Mouse (Mus musculus) limb, embryonic 13.5 days (tissue): ENCODE measurements around the gene Stn1. TPM values are rescaled to one million over a fixed set of nuclear protein-coding genes. Genes with fewer than 3 reads are reported as not detected.

Experiments used
- ATAC-seq: fragments of 200-750 bp; cut with Nextera tagmentation; 2 replicates; pipeline ENCODE4 v1.8.0; 2017; ENCODE audit warnings: low read depth, moderate number of reproducible peaks, moderate TSS enrichment; ENCODE audit not compliant: low FRiP score
- H3K27ac ChIP-seq: fragments of 300-500 bp; sonication (generic); 2 replicates; pipeline ENCODE4 v1.5.1; 2015; ENCODE audit warnings: inconsistent platforms, mild to moderate bottlenecking, moderate library complexity
- H3K27me3 ChIP-seq: fragments of 300-500 bp; sonication (generic); 2 replicates; pipeline ENCODE4 v1.6.1; 2015; ENCODE audit warnings: mild to moderate bottlenecking, inconsistent platforms
- H3K36me3 ChIP-seq: fragments of 300-500 bp; sonication (generic); 2 replicates; pipeline ENCODE4 v1.6.1; 2015; ENCODE audit warnings: inconsistent platforms, mild to moderate bottlenecking, moderate library complexity
- H3K4me1 ChIP-seq: fragments of 300-500 bp; sonication (generic); 2 replicates; pipeline ENCODE4 v1.6.1; 2015; ENCODE audit warnings: inconsistent platforms
- H3K4me2 ChIP-seq: fragments of 300-500 bp; sonication (generic); replicated peaks from 2 replicates; pipeline ENCODE4 v1.6.1; 2015; ENCODE audit warnings: inconsistent platforms, mild to moderate bottlenecking, moderate library complexity
- H3K4me3 ChIP-seq: fragments of 300-500 bp; sonication (generic); 2 replicates; pipeline ENCODE4 v1.5.1; 2015; ENCODE audit warnings: moderate library complexity, mild to moderate bottlenecking, inconsistent platforms
- H3K9ac ChIP-seq: fragments of 300-500 bp; sonication (generic); 2 replicates; pipeline ENCODE4 v1.6.1; 2015; ENCODE audit warnings: mild to moderate bottlenecking, inconsistent platforms
- H3K9me3 ChIP-seq: fragments of 300-500 bp; sonication (generic); 2 replicates; pipeline ENCODE4 v1.6.1; 2016; ENCODE audit warnings: inconsistent platforms
- WGBS: fragments of 180-500 bp; shearing (Covaris S2); methylation state at CpG from one replicate; pipeline ENCODE4 v1.1.7; 2015; 5-methylcytosine and 5-hydroxymethylcytosine counted together
- polyA plus RNA-seq: library from polyadenylated mRNA; unstranded; fragments of >200 nt; fragmentation: Nextera tagmentation; extraction: Ambion mirVana; gene quantifications from 2 replicates; pipeline ENCODE4 v1.2.1, GENCODE M21; 2015

Gene Stn1
- polyA plus RNA-seq, 1 experiment from 2014 or later, result 55.5 TPM

- Histone ChIP-seq H3K36me3 (peaks cover 4% of the 10 kb centered on the region; the same call in 1 of the 2 replicates), H3K4me1 (peaks cover 39% of the 10 kb centered on the region), H3K9me3 (peaks cover 5% of the 10 kb centered on the region; the same call in 1 of the 2 replicates), H3K27me3 (no peaks in the 10 kb centered on the region), H3K27ac (peak overlapping the region; percentile 81), H3K4me2 (peak overlapping the region; percentile 95), H3K4me3 (peak overlapping the region; percentile 78), H3K9ac (peak overlapping the region; percentile 92)
- ATAC-seq, result peak; percentile 48; the same call in 1 of the 2 replicates
- under 1% methylated on average over 46 of the region's 46 CpGs for WGBS
Observed at GRCm38 (mm10) chr19:47463636-47464303, 73.5 kb downstream of the Stn1 start.

GRCm38 (mm10) chr19:47463206-47463605 lies 74.1 kb downstream of the Stn1 start:
- peaks cover 5% of the 10 kb centered on the region; the same call in 1 of the 2 replicates for H3K9me3 ChIP-seq
- H3K27ac ChIP-seq, result peak overlapping the region; percentile 33; the same call in 1 of the 2 replicates
- under 1% methylated on average over 13 of the region's 13 CpGs for WGBS
- H3K27me3 ChIP-seq, result no peaks in the 10 kb centered on the region
- peak overlapping the region; percentile 95 for H3K4me2 ChIP-seq
- H3K9ac ChIP-seq, result peak overlapping the region; percentile 92
- peaks cover 4% of the 10 kb centered on the region; the same call in 1 of the 2 replicates for H3K36me3 ChIP-seq
- peak overlapping the region; percentile 78 for H3K4me3 ChIP-seq
- peaks cover 45% of the 10 kb centered on the region for H3K4me1 ChIP-seq
- no peak for ATAC-seq

GRCm38 (mm10) chr19:47462725-47463124 lies 74.6 kb downstream of the Stn1 start:
- WGBS, result 20% methylated on average over 6 of the region's 6 CpGs
- peak overlapping the region; percentile 78 for H3K4me3 ChIP-seq
- no peak overlapping the region for H3K27ac ChIP-seq
- H3K4me1 ChIP-seq, result peaks cover 50% of the 10 kb centered on the region
- peak overlapping the region; percentile 95 for H3K4me2 ChIP-seq
- no peak for ATAC-seq
- H3K36me3 ChIP-seq, result peaks cover 4% of the 10 kb centered on the region; the same call in 1 of the 2 replicates
- peak overlapping the region; percentile 92 for H3K9ac ChIP-seq
- H3K9me3 ChIP-seq, result peaks cover 5% of the 10 kb centered on the region; the same call in 1 of the 2 replicates
- H3K27me3 ChIP-seq, result no peaks in the 10 kb centered on the region

- Histone ChIP-seq H3K4me2 (peak overlapping the region; percentile 95), H3K36me3 (peaks cover 4% of the 10 kb centered on the region; the same call in 1 of the 2 replicates), H3K9me3 (peaks cover 5% of the 10 kb centered on the region; the same call in 1 of the 2 replicates), H3K9ac (no peak overlapping the region), H3K4me3 (peak overlapping the region; percentile 78; the same call in 1 of the 2 replicates), H3K27me3 (no peaks in the 10 kb centered on the region), H3K27ac (no peak overlapping the region), H3K4me1 (peaks cover 54% of the 10 kb centered on the region)
- WGBS, result 94% methylated on average over 3 of the region's 3 CpGs
- no peak for ATAC-seq
Observed at GRCm38 (mm10) chr19:47461838-47462237, 75.5 kb downstream of the Stn1 start.

- Histone ChIP-seq H3K9me3 (peaks cover 5% of the 10 kb centered on the region; the same call in 1 of the 2 replicates), H3K27ac (no peak overlapping the region), H3K36me3 (peaks cover 4% of the 10 kb centered on the region; the same call in 1 of the 2 replicates), H3K4me2 (no peak overlapping the region), H3K9ac (no peak overlapping the region), H3K27me3 (no peaks in the 10 kb centered on the region), H3K4me3 (no peak overlapping the region), H3K4me1 (peaks cover 54% of the 10 kb centered on the region)
- ATAC-seq, result no peak
- WGBS, result 87% methylated on average over 9 of the region's 9 CpGs
Observed at GRCm38 (mm10) chr19:47461386-47461785, 75.9 kb downstream of the Stn1 start.

GRCm38 (mm10) chr19:47460120-47460960 lies 77.0 kb downstream of the Stn1 start:
- ATAC-seq, result no peak
- Histone ChIP-seq H3K4me3 (no peak overlapping the region), H3K9me3 (peaks cover 5% of the 10 kb centered on the region; the same call in 1 of the 2 replicates), H3K4me2 (0 out of 2 replicates have a peak overlapping the region, but pooled peaks have one; percentile 3), H3K27me3 (no peaks in the 10 kb centered on the region), H3K9ac (0 out of 2 replicates have a peak overlapping the region, but pooled peaks have one; percentile 13), H3K4me1 (peaks cover 54% of the 10 kb centered on the region), H3K27ac (no peak overlapping the region), H3K36me3 (peaks cover 4% of the 10 kb centered on the region; the same call in 1 of the 2 replicates)
- WGBS, result 54% methylated on average over 19 of the region's 19 CpGs

GRCm38 (mm10) chr19:47459214-47459613 lies 78.1 kb downstream of the Stn1 start:
- 88% methylated on average over 5 of the region's 5 CpGs for WGBS
- no peak overlapping the region for H3K9ac ChIP-seq
- H3K4me3 ChIP-seq, result no peak overlapping the region
- H3K4me1 ChIP-seq, result peaks cover 59% of the 10 kb centered on the region
- no peak overlapping the region for H3K27ac ChIP-seq
- H3K9me3 ChIP-seq, result peaks cover 5% of the 10 kb centered on the region; the same call in 1 of the 2 replicates
- no peak for ATAC-seq
- H3K27me3 ChIP-seq, result no peaks in the 10 kb centered on the region
- H3K4me2 ChIP-seq, result no peak overlapping the region
- peaks cover 8% of the 10 kb centered on the region; the same call in 1 of the 2 replicates for H3K36me3 ChIP-seq

- Histone ChIP-seq H3K4me3 (no peak overlapping the region), H3K4me1 (peaks cover 65% of the 10 kb centered on the region), H3K9me3 (peaks cover 5% of the 10 kb centered on the region; the same call in 1 of the 2 replicates), H3K27me3 (no peaks in the 10 kb centered on the region), H3K9ac (no peak overlapping the region), H3K27ac (no peak overlapping the region), H3K36me3 (peaks cover 8% of the 10 kb centered on the region; the same call in 1 of the 2 replicates), H3K4me2 (peak overlapping the region; percentile 19; the same call in 1 of the 2 replicates)
- no peak; the same call in 1 of the 2 replicates for ATAC-seq
- 41% methylated on average over 17 of the region's 17 CpGs for WGBS
Observed at GRCm38 (mm10) chr19:47458504-47459161, 78.7 kb downstream of the Stn1 start.

GRCm38 (mm10) chr19:47457711-47458503 lies 79.4 kb downstream of the Stn1 start:
- Histone ChIP-seq H3K4me1 (peaks cover 60% of the 10 kb centered on the region), H3K4me2 (peak overlapping the region; percentile 19; the same call in 1 of the 2 replicates), H3K9me3 (peaks cover 5% of the 10 kb centered on the region; the same call in 1 of the 2 replicates), H3K27ac (no peak overlapping the region), H3K27me3 (no peaks in the 10 kb centered on the region), H3K9ac (no peak overlapping the region), H3K4me3 (no peak overlapping the region), H3K36me3 (peaks cover 8% of the 10 kb centered on the region; the same call in 1 of the 2 replicates)
- ATAC-seq, result no peak
- WGBS, result 44% methylated on average over 13 of the region's 13 CpGs

GRCm38 (mm10) chr19:47456021-47456420 lies 81.3 kb downstream of the Stn1 start:
- no peaks in the 10 kb centered on the region for H3K9me3 ChIP-seq
- H3K27ac ChIP-seq, result no peak overlapping the region
- no peak overlapping the region for H3K4me2 ChIP-seq
- peaks cover 57% of the 10 kb centered on the region for H3K4me1 ChIP-seq
- no peak overlapping the region for H3K4me3 ChIP-seq
- H3K36me3 ChIP-seq, result peaks cover 3% of the 10 kb centered on the region; the same call in 1 of the 2 replicates
- H3K9ac ChIP-seq, result no peak overlapping the region
- WGBS, result 53% methylated on average over 6 of the region's 6 CpGs
- no peaks in the 10 kb centered on the region for H3K27me3 ChIP-seq
- ATAC-seq, result no peak
